Mouse (Mus musculus) limb, embryonic 15.5 days (tissue): Measurements from ENCODE around the gene Fam43a. TPM values are rescaled to one million over a fixed set of nuclear protein-coding genes. Genes with fewer than 3 reads are reported as not detected.

Source experiments
- ATAC-seq: fragments of 200-750 bp; cut with Nextera tagmentation; 2 replicates; pipeline ENCODE4 v1.8.0; 2017; ENCODE audit warnings: low read depth, moderate TSS enrichment; ENCODE audit not compliant: insufficient number of reproducible peaks, low FRiP score, low TSS enrichment
- H3K27ac ChIP-seq: fragments of 300-500 bp; sonication (generic); 2 replicates; pipeline ENCODE4 v1.5.1; 2015; ENCODE audit warnings: moderate library complexity, mild to moderate bottlenecking, inconsistent platforms
- H3K27me3 ChIP-seq: fragments of 300-500 bp; sonication (generic); 2 replicates; pipeline ENCODE4 v1.6.1; 2015; ENCODE audit warnings: inconsistent platforms
- H3K36me3 ChIP-seq: fragments of 300-500 bp; sonication (generic); 2 replicates; pipeline ENCODE4 v1.6.1; 2015; ENCODE audit warnings: inconsistent platforms
- H3K4me1 ChIP-seq: fragments of 300-500 bp; sonication (generic); 2 replicates; pipeline ENCODE4 v1.6.1; 2015; ENCODE audit warnings: inconsistent platforms
- H3K4me2 ChIP-seq: fragments of 300-500 bp; sonication (generic); 2 replicates; pipeline ENCODE4 v1.6.1; 2015; ENCODE audit warnings: mild to moderate bottlenecking, inconsistent platforms
- H3K4me3 ChIP-seq: fragments of 300-500 bp; sonication (generic); 2 replicates; pipeline ENCODE4 v1.5.1; 2015; ENCODE audit warnings: mild to moderate bottlenecking, inconsistent platforms
- H3K9ac ChIP-seq: fragments of 300-500 bp; sonication (generic); 2 replicates; pipeline ENCODE4 v1.6.1; 2015; ENCODE audit warnings: inconsistent platforms
- H3K9me3 ChIP-seq: fragments of 300-500 bp; sonication (generic); 2 replicates; pipeline ENCODE4 v1.6.1; 2016; ENCODE audit warnings: inconsistent platforms
- WGBS: fragments of 180-500 bp; shearing (Covaris S2); methylation state at CpG from one replicate; pipeline ENCODE4 v1.1.7; 2015; 5-methylcytosine and 5-hydroxymethylcytosine counted together
- polyA plus RNA-seq: library from polyadenylated mRNA; unstranded; fragments of >200 nt; fragmentation: Nextera tagmentation; extraction: Ambion mirVana; gene quantifications from 2 replicates; pipeline ENCODE4 v1.2.1, GENCODE M21; 2015

Fam43a gene
- polyA plus RNA-seq, 1 experiment from 2014 or later, result 23.2 TPM

GRCm38 (mm10) chr16:30575815-30576214 lies 23.7 kb upstream of the Fam43a start:
- no peaks in the 10 kb centered on the region for H3K27me3 ChIP-seq
- no peaks in the 10 kb centered on the region for H3K9me3 ChIP-seq
- H3K4me2 ChIP-seq, result no peak overlapping the region
- no peaks in the 10 kb centered on the region for H3K4me1 ChIP-seq
- H3K27ac ChIP-seq, result no peak overlapping the region
- no peak overlapping the region for H3K4me3 ChIP-seq
- no peak overlapping the region for H3K9ac ChIP-seq
- 81% methylated on average over 7 of the region's 7 CpGs for WGBS
- no peak for ATAC-seq
- peaks cover 91% of the 10 kb centered on the region for H3K36me3 ChIP-seq

GRCm38 (mm10) chr16:30576392-30576791 lies 23.1 kb upstream of the Fam43a start:
- 73% methylated on average over 1 of the region's 1 CpGs for WGBS

GRCm38 (mm10) chr16:30580765-30581164 lies 18.8 kb upstream of the Fam43a start:
- H3K9me3 ChIP-seq, result no peaks in the 10 kb centered on the region
- H3K27ac ChIP-seq, result no peak overlapping the region
- WGBS, result 85% methylated on average over 5 of the region's 5 CpGs
- H3K4me3 ChIP-seq, result no peak overlapping the region
- H3K36me3 ChIP-seq, result peaks cover 97% of the 10 kb centered on the region
- no peak overlapping the region for H3K9ac ChIP-seq
- ATAC-seq, result no peak
- no peaks in the 10 kb centered on the region for H3K27me3 ChIP-seq
- no peak overlapping the region for H3K4me2 ChIP-seq
- H3K4me1 ChIP-seq, result no peaks in the 10 kb centered on the region

More at GRCm38 (mm10) chr16:30576392-30576791, 23.1 kb upstream of the Fam43a start:
- no peak overlapping the region for H3K9ac ChIP-seq
- no peaks in the 10 kb centered on the region for H3K27me3 ChIP-seq
- no peaks in the 10 kb centered on the region for H3K9me3 ChIP-seq
- no peak for ATAC-seq
- peaks cover 91% of the 10 kb centered on the region for H3K36me3 ChIP-seq
- H3K4me1 ChIP-seq, result no peaks in the 10 kb centered on the region
- no peak overlapping the region for H3K27ac ChIP-seq
- H3K4me2 ChIP-seq, result no peak overlapping the region
- H3K4me3 ChIP-seq, result no peak overlapping the region

GRCm38 (mm10) chr16:30586935-30587493 lies 12.5 kb upstream of the Fam43a start:
- Histone ChIP-seq H3K36me3 (peaks cover 35% of the 10 kb centered on the region), H3K27ac (peak overlapping the region; percentile 82), H3K4me1 (peaks cover 3% of the 10 kb centered on the region; the same call in 1 of the 2 replicates), H3K4me3 (peak overlapping the region; percentile 88), H3K9me3 (no peaks in the 10 kb centered on the region), H3K27me3 (no peaks in the 10 kb centered on the region), H3K4me2 (peak overlapping the region; percentile 79), H3K9ac (peak overlapping the region; percentile 85)
- WGBS, result 3% methylated on average over 19 of the region's 19 CpGs
- no peak for ATAC-seq

- peak within 1 kb of the TSS; percentile 85 for H3K9ac ChIP-seq
- 2% methylated on average over 35 of the region's 35 CpGs for WGBS
- H3K27me3 ChIP-seq, result no peaks in the 10 kb centered on the region
- H3K9me3 ChIP-seq, result no peaks in the 10 kb centered on the region
- H3K4me2 ChIP-seq, result peak within 1 kb of the TSS; percentile 79
- peaks cover 28% of the 10 kb centered on the region for H3K36me3 ChIP-seq
- H3K27ac ChIP-seq, result peak within 1 kb of the TSS; percentile 82
- peak within 1 kb of the TSS; percentile 88 for H3K4me3 ChIP-seq
- peak; percentile 92 for ATAC-seq
- H3K4me1 ChIP-seq, result peaks cover 3% of the 10 kb centered on the region; the same call in 1 of the 2 replicates
These were observed 11.8 kb upstream of the Fam43a start, which contains the start of gene Lsg1 for GRCm38 (mm10) chr16:30587494-30588327. Lsg1 (minus strand) TSS chr16:30587592.

GRCm38 (mm10) chr16:30590264-30591209 lies 9.0 kb upstream of the Fam43a start:
- H3K27me3 ChIP-seq, result 0 out of 2 replicates have a peak, but pooled peaks cover 4% of the 10 kb centered on the region
- no peak overlapping the region for H3K4me3 ChIP-seq
- ATAC-seq, result no peak
- WGBS, result 32% methylated on average over 7 of the region's 7 CpGs
- no peak overlapping the region for H3K9ac ChIP-seq
- no peak overlapping the region for H3K4me2 ChIP-seq
- no peaks in the 10 kb centered on the region for H3K9me3 ChIP-seq
- peaks cover 2% of the 10 kb centered on the region for H3K36me3 ChIP-seq
- peaks cover 3% of the 10 kb centered on the region; the same call in 1 of the 2 replicates for H3K4me1 ChIP-seq
- H3K27ac ChIP-seq, result no peak overlapping the region

GRCm38 (mm10) chr16:30591990-30592389 lies 7.5 kb upstream of the Fam43a start:
- H3K27ac ChIP-seq, result no peak overlapping the region
- ATAC-seq, result no peak
- WGBS, result 49% methylated on average over 3 of the region's 3 CpGs
- H3K9me3 ChIP-seq, result no peaks in the 10 kb centered on the region
- no peak overlapping the region for H3K4me2 ChIP-seq
- H3K4me3 ChIP-seq, result no peak overlapping the region
- H3K9ac ChIP-seq, result no peak overlapping the region
- no peaks in the 10 kb centered on the region for H3K4me1 ChIP-seq
- peaks cover 16% of the 10 kb centered on the region for H3K27me3 ChIP-seq
- no peaks in the 10 kb centered on the region for H3K36me3 ChIP-seq

- no peaks in the 10 kb centered on the region for H3K36me3 ChIP-seq
- peaks cover 9% of the 10 kb centered on the region for H3K4me1 ChIP-seq
- H3K4me3 ChIP-seq, result no peak overlapping the region
- peaks cover 30% of the 10 kb centered on the region for H3K27me3 ChIP-seq
- WGBS, result 52% methylated on average over 3 of the region's 3 CpGs
- H3K9ac ChIP-seq, result no peak overlapping the region
- ATAC-seq, result no peak
- no peak overlapping the region for H3K27ac ChIP-seq
- H3K9me3 ChIP-seq, result no peaks in the 10 kb centered on the region
- no peak overlapping the region for H3K4me2 ChIP-seq
These were observed 4.2 kb upstream of the Fam43a start for GRCm38 (mm10) chr16:30595356-30595755.

GRCm38 (mm10) chr16:30595835-30596557 lies 3.5 kb upstream of the Fam43a start:
- ATAC-seq, result no peak
- Histone ChIP-seq H3K4me2 (no peak overlapping the region), H3K9me3 (no peaks in the 10 kb centered on the region), H3K27ac (no peak overlapping the region), H3K27me3 (peaks cover 36% of the 10 kb centered on the region), H3K36me3 (no peaks in the 10 kb centered on the region), H3K9ac (no peak overlapping the region), H3K4me3 (no peak overlapping the region), H3K4me1 (peaks cover 16% of the 10 kb centered on the region)
- 70% methylated on average over 14 of the region's 14 CpGs for WGBS

GRCm38 (mm10) chr16:30596959-30597681 lies 2.4 kb upstream of the Fam43a start:
- no peaks in the 10 kb centered on the region for H3K9me3 ChIP-seq
- peak overlapping the region; percentile 36; the same call in 1 of the 2 replicates for H3K4me2 ChIP-seq
- H3K9ac ChIP-seq, result no peak overlapping the region
- 10% methylated on average over 16 of the region's 16 CpGs for WGBS
- H3K36me3 ChIP-seq, result no peaks in the 10 kb centered on the region
- peaks cover 27% of the 10 kb centered on the region for H3K4me1 ChIP-seq
- H3K27me3 ChIP-seq, result peaks cover 45% of the 10 kb centered on the region
- H3K4me3 ChIP-seq, result no peak overlapping the region; the same call in 1 of the 2 replicates
- no peak for ATAC-seq
- H3K27ac ChIP-seq, result no peak overlapping the region
